Mouse (Mus musculus) hindbrain, embryonic 14.5 days (tissue): ENCODE results near the gene Evc. TPM values are rescaled to one million over a fixed set of nuclear protein-coding genes. Genes with fewer than 3 reads are reported as not detected.

Source experiments
- ATAC-seq: fragments of 200-750 bp; cut with Nextera tagmentation; 2 replicates; pipeline ENCODE4 v1.8.0; 2017; ENCODE audit warnings: moderate number of reproducible peaks, mild to moderate bottlenecking, moderate TSS enrichment, moderate library complexity; ENCODE audit not compliant: low FRiP score
- DNase-seq: peaks from one replicate; pipeline ENCODE4 v3.0.0-alpha.2; 2015; ENCODE audit warnings: low spot score
- H3K27ac ChIP-seq: fragments of 300-500 bp; sonication (generic); 2 replicates; pipeline ENCODE4 v1.5.1; 2014; ENCODE audit warnings: mild to moderate bottlenecking, moderate library complexity
- H3K27me3 ChIP-seq: fragments of 300-500 bp; sonication (generic); 2 replicates; pipeline ENCODE4 v1.6.1; 2014; ENCODE audit warnings: mild to moderate bottlenecking, low read length, mixed read lengths; ENCODE audit not compliant: control insufficient read depth, insufficient read depth
- H3K36me3 ChIP-seq: fragments of 300-500 bp; sonication (generic); replicated peaks from 2 replicates; pipeline ENCODE4 v1.6.1; 2014; ENCODE audit not compliant: control insufficient read depth, insufficient read depth
- H3K4me1 ChIP-seq: fragments of 300-500 bp; sonication (generic); replicated peaks from 2 replicates; pipeline ENCODE4 v1.6.1; 2014; ENCODE audit warnings: antibody characterized with exemption, low read length, mixed read lengths; ENCODE audit not compliant: control insufficient read depth, insufficient read depth
- H3K4me2 ChIP-seq: fragments of 300-500 bp; sonication (generic); replicated peaks from 2 replicates; pipeline ENCODE4 v1.6.1; 2014; ENCODE audit warnings: mild to moderate bottlenecking, moderate library complexity
- H3K4me3 ChIP-seq: fragments of 300-500 bp; sonication (generic); replicated peaks from 2 replicates; pipeline ENCODE4 v1.5.1; 2014; ENCODE audit warnings: mild to moderate bottlenecking, low read length
- H3K9ac ChIP-seq: fragments of 300-500 bp; sonication (generic); 2 replicates; pipeline ENCODE4 v1.6.1; 2014
- H3K9me3 ChIP-seq: fragments of 300-500 bp; sonication (generic); 2 replicates; pipeline ENCODE4 v1.6.1; 2016; ENCODE audit warnings: low read length; ENCODE audit not compliant: control insufficient read depth
- WGBS: fragments of 180-500 bp; shearing (Covaris S2); extraction: QIAGEN DNeasy Blood & Tissue Kit; methylation state at CpG from one replicate; pipeline ENCODE4 v1.1.7; 2014; 5-methylcytosine and 5-hydroxymethylcytosine counted together
- polyA plus RNA-seq: library from polyadenylated mRNA; unstranded; fragments of >200 nt; fragmentation: Nextera tagmentation; extraction: Ambion mirVana; gene quantifications from 2 replicates; pipeline ENCODE4 v1.2.1, GENCODE M21; 2014

The Evc gene
- 2.4 and 3.1 TPM in 2 replicates for polyA plus RNA-seq

GRCm38 (mm10) chr5:37336485-37337105 is at the start of gene Evc:
Gene Evc, minus strand, starts transcription at chr5:37336894.
- no peaks in the 10 kb centered on the region for H3K36me3 ChIP-seq
- peak; percentile 67 for DNase-seq
- peak within 1 kb of the TSS; percentile 99 for H3K4me2 ChIP-seq
- peaks cover 9% of the 10 kb centered on the region; the same call in 1 of the 2 replicates for H3K27me3 ChIP-seq
- WGBS = under 1% methylated on average over 48 of the region's 48 CpGs
- H3K4me1 ChIP-seq = peaks cover 16% of the 10 kb centered on the region
- peak within 1 kb of the TSS; percentile 69 for H3K9ac ChIP-seq
- peak; percentile 70 for ATAC-seq
- no peak within 1 kb of the TSS for H3K27ac ChIP-seq
- H3K4me3 ChIP-seq = peak within 1 kb of the TSS; percentile 66
- H3K9me3 ChIP-seq = no peaks in the 10 kb centered on the region

DNA sequence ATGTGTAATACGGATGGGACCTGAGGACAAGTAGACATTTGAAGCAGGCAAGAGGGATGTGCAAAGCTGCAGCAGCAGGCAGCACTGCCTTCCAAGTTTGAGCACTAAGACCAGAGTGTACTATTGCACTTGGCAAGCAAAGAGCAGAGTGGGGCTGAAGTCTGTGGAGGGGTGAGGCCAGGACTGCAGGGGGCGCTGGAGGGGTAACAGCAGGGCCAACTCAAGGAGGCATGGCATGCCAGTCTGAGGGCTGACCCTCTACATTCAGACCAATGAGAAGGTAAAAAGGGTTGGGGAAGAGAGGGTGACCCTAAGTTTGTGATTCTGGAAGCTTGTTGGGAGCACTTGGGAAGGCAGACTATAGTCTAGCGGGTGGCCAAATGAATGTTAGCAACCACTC is 46.9 kb upstream of the Evc start:
- no peak overlapping the region for H3K4me3 ChIP-seq
- no peaks in the 10 kb centered on the region for H3K4me1 ChIP-seq
- no peaks in the 10 kb centered on the region for H3K27me3 ChIP-seq
- H3K36me3 ChIP-seq = no peaks in the 10 kb centered on the region
- no peak overlapping the region for H3K9ac ChIP-seq
- H3K27ac ChIP-seq = no peak overlapping the region
- ATAC-seq (no peak), DNase-seq (no peak)
- H3K4me2 ChIP-seq = no peak overlapping the region
- WGBS = 89% methylated on average over 3 of the region's 3 CpGs
- H3K9me3 ChIP-seq = no peaks in the 10 kb centered on the region

DNA sequence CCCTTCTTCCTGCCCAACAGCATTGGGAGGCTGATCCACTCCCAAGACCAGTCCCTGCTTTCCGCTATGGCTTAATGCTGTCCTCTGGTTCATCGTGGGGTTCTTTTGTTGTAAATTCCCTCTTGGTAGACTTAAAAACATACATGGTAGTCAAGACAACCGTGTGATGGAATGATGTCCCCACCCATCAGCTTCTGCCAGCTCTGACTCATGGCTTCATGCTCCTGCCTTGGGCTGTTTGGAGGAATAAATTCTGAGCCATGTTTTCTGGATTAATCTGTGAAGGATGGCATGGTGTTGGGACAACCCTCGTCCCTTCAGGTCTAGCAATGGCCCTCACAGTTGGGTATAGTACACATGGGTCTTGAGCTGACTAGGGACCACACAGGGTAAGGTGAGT is 43.9 kb upstream of the Evc start:
- no peaks in the 10 kb centered on the region for H3K4me1 ChIP-seq
- H3K27me3 ChIP-seq = no peaks in the 10 kb centered on the region
- WGBS = 83% methylated on average over 4 of the region's 4 CpGs
- H3K9me3 ChIP-seq = no peaks in the 10 kb centered on the region
- no peaks in the 10 kb centered on the region for H3K36me3 ChIP-seq
- ATAC-seq (no peak), DNase-seq (no peak)
- H3K27ac ChIP-seq = no peak overlapping the region
- no peak overlapping the region for H3K4me2 ChIP-seq
- H3K4me3 ChIP-seq = no peak overlapping the region
- H3K9ac ChIP-seq = no peak overlapping the region

GRCm38 (mm10) chr5:37377376-37377775 is 40.7 kb upstream of the Evc start:
- Histone ChIP-seq H3K4me2 (no peak overlapping the region), H3K27me3 (no peaks in the 10 kb centered on the region), H3K36me3 (no peaks in the 10 kb centered on the region), H3K9ac (no peak overlapping the region), H3K4me1 (no peaks in the 10 kb centered on the region), H3K4me3 (no peak overlapping the region), H3K9me3 (no peaks in the 10 kb centered on the region), H3K27ac (no peak overlapping the region)
- DNase-seq (no peak), ATAC-seq (no peak)
- WGBS = 80% methylated on average over 7 of the region's 7 CpGs

DNA sequence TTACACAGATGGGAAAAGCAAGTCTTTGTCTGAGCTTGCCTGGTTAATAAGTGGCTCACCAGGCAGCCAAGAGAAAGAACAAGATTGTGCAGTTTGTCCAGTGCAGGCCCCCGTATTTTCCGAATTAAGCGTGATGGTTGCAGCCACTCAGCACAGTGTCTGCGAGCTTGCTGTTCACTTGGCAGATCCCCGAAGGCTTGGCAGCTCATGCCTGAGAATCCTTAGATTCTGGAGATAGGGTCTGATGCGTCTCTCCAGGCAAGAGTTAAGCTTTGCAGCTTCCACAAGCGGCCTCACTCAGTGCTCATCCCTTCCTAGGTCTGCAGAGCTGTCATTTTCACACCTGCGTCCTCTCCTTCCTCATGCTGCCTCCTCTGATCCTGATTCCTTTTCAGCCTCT is 32.1 kb upstream of the Evc start:
- DNase-seq (no peak), ATAC-seq (no peak)
- H3K4me1 ChIP-seq = peaks cover 7% of the 10 kb centered on the region
- H3K27me3 ChIP-seq = no peaks in the 10 kb centered on the region
- H3K9me3 ChIP-seq = no peaks in the 10 kb centered on the region
- 91% methylated on average over 8 of the region's 8 CpGs for WGBS
- no peak overlapping the region for H3K4me2 ChIP-seq
- H3K4me3 ChIP-seq = no peak overlapping the region
- no peak overlapping the region for H3K27ac ChIP-seq
- H3K36me3 ChIP-seq = no peaks in the 10 kb centered on the region
- H3K9ac ChIP-seq = no peak overlapping the region

DNA sequence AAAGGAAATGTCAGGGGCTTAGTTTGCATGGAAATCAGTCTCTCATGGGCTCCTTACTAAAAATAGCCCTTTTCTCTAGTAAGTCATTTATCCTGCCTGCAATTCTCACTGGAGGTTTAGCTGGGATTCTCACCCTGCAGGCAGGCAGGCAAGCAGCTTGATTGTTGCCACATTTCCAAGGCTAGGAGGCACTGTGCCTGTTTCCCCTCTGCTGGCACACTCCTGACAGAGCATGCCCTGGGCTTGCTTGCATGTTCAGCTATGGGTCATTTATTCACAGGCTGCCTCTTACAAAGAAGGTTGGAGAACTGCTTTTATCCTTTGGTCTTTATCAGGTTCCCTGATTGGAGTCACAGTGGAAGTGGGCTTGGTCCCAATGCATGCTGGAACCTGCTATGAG is 29.1 kb upstream of the Evc start:
- peak; percentile 34 for DNase-seq
- H3K27me3 ChIP-seq = no peaks in the 10 kb centered on the region

DNA sequence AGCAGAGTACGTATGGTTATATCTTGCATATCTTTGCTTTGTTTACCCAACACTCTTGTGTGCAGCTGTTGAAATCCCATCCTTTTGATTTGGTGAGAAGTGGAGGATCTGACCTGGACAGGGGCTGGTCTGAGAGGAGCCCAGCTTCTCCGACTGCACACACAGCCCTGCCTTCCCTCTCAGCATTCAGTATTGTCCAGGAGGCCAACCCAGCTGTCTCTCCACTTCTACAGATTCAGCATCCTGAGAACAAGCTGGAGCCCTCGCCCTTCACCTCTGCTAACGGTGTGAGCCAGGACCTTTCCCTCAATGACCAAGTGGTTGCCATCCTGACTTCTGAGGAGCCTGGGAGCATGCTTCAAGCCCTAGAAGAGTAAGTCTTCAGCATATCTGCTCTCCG is 26.6 kb upstream of the Evc start:
- WGBS = 91% methylated on average over 5 of the region's 5 CpGs
- H3K27ac ChIP-seq = no peak overlapping the region
- H3K4me2 ChIP-seq = no peak overlapping the region
- no peaks in the 10 kb centered on the region for H3K36me3 ChIP-seq
- DNase-seq = no peak
- H3K4me3 ChIP-seq = no peak overlapping the region
- H3K9ac ChIP-seq = no peak overlapping the region
- ATAC-seq = no peak
- H3K27me3 ChIP-seq = no peaks in the 10 kb centered on the region
- H3K9me3 ChIP-seq = no peaks in the 10 kb centered on the region
- peaks cover 7% of the 10 kb centered on the region for H3K4me1 ChIP-seq

More for the DNA sequence above, 29.1 kb upstream of the Evc start:
- Histone ChIP-seq H3K36me3 (no peaks in the 10 kb centered on the region), H3K4me1 (peaks cover 7% of the 10 kb centered on the region), H3K9ac (no peak overlapping the region), H3K27ac (peak overlapping the region; percentile 6; the same call in 1 of the 2 replicates), H3K4me2 (no peak overlapping the region), H3K9me3 (no peaks in the 10 kb centered on the region), H3K4me3 (no peak overlapping the region)
- ATAC-seq = peak; percentile 51; the same call in 1 of the 2 replicates

GRCm38 (mm10) chr5:37362618-37363017 is 25.9 kb upstream of the Evc start:
- Histone ChIP-seq H3K27me3 (no peaks in the 10 kb centered on the region), H3K27ac (no peak overlapping the region), H3K4me2 (no peak overlapping the region), H3K4me3 (no peak overlapping the region), H3K9ac (no peak overlapping the region), H3K9me3 (no peaks in the 10 kb centered on the region), H3K36me3 (no peaks in the 10 kb centered on the region), H3K4me1 (peaks cover 7% of the 10 kb centered on the region)
- DNase-seq = no peak
- WGBS = 92% methylated on average over 5 of the region's 5 CpGs
- ATAC-seq = no peak

DNA sequence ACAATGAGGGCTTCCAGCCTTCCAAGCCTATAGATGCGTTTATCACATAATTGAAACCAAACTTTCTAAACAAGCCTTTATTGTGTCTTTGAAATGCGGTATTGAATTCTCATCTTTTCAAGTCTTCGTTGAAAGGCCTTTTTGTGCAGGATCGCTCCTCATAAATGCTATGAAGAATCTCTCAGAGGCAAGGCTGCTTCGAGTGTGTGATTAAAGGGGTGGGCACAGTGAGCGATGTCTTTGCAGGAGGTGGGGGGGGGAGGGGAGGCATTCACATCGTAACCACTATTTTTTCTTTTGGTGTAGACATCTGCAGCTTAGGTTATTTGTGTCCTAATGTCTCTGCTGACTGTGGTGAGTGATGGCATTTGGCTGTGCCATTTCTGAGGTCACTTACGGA is 19.3 kb upstream of the Evc start:
- H3K36me3 ChIP-seq = no peaks in the 10 kb centered on the region
- no peak overlapping the region for H3K4me2 ChIP-seq
- H3K4me1 ChIP-seq = no peaks in the 10 kb centered on the region

DNA sequence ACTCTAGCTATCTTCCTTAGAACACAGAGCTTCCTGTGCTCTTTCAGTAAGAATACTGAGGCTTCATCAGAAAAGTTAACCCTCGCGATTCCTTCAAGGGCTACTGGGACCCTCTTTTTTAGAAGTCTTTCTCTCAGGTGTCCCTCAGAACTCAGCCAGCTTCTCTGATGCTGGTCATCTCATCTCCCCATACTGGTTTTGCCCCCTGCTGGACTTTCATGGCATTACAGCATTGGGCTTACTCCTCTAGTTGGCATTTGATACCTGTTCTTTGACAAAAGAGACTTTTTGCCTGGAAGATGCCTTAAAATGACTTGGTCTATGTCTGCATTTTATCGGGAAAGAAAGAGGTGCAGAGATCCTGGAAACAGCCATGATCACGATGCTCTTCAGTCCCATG is 17.7 kb upstream of the Evc start:
- WGBS = 87% methylated on average over 4 of the region's 4 CpGs
- peak; percentile 45 for DNase-seq
- Histone ChIP-seq H3K9me3 (no peaks in the 10 kb centered on the region), H3K4me3 (no peak overlapping the region), H3K27ac (no peak overlapping the region), H3K9ac (no peak overlapping the region), H3K4me2 (no peak overlapping the region), H3K36me3 (no peaks in the 10 kb centered on the region), H3K27me3 (no peaks in the 10 kb centered on the region), H3K4me1 (no peaks in the 10 kb centered on the region)
- ATAC-seq = no peak

More for the DNA sequence above, 19.3 kb upstream of the Evc start:
- Histone ChIP-seq H3K27me3 (no peaks in the 10 kb centered on the region), H3K27ac (no peak overlapping the region), H3K4me3 (no peak overlapping the region), H3K9me3 (no peaks in the 10 kb centered on the region), H3K9ac (no peak overlapping the region)
- WGBS = 50% methylated on average over 8 of the region's 8 CpGs
- ATAC-seq = no peak
- DNase-seq = no peak
